Mouse (Mus musculus) cerebellum, adult 18-20 months (tissue): ENCODE results near the gene Spsb3.
A peak's percentile ranks its signal among the peaks of the same experiment; 100 is the strongest.

ENCODE experiments used
- DNase-seq, 2 experiments: peaks; one replicate each; pipeline ENCODE4 v3.0.0; 2021

Spsb3 gene

GRCm38 (mm10) chr17:24886134-24886931 is at the start of gene Spsb3, which contains the start of gene Nubp2:
TSS of gene Spsb3 (plus strand) at chr17:24886643.
TSS of gene Nubp2 (minus strand) at chr17:24886349.
- DNase-seq, result peak; percentile 98 to 99

GRCm38 (mm10) chr17:24839842-24840241 is 46.6 kb upstream of the Spsb3 start, which contains the start of gene Hagh:
TSS of gene Hagh (plus strand) at chr17:24840143.
- no peak for DNase-seq

- DNase-seq, result no peak
Measured at GRCm38 (mm10) chr17:24840341-24840740, 46.1 kb upstream of the Spsb3 start.

GRCm38 (mm10) chr17:24841133-24841532 is 45.3 kb upstream of the Spsb3 start:
- peak; percentile 51 to 59 for DNase-seq

- no peak for DNase-seq
Measured at GRCm38 (mm10) chr17:24842631-24843030, 43.8 kb upstream of the Spsb3 start.

- no peak for DNase-seq
Measured at GRCm38 (mm10) chr17:24844525-24844924, 41.9 kb upstream of the Spsb3 start.

- DNase-seq, result no peak
Measured at GRCm38 (mm10) chr17:24847386-24847785, 39.1 kb upstream of the Spsb3 start.

- no peak for DNase-seq
Measured at GRCm38 (mm10) chr17:24848600-24849031, 37.8 kb upstream of the Spsb3 start.

GRCm38 (mm10) chr17:24849733-24850064 is 36.7 kb upstream of the Spsb3 start:
- DNase-seq, result no peak

GRCm38 (mm10) chr17:24850065-24850772 is 36.2 kb upstream of the Spsb3 start, which contains the start of gene Fahd1:
TSS of gene Fahd1 (minus strand) at chr17:24850364.
- peak; percentile 94 to 99 for DNase-seq

- DNase-seq, result no peak
Measured at GRCm38 (mm10) chr17:24850773-24851127, 35.7 kb upstream of the Spsb3 start.

- DNase-seq, result no peak
Measured at GRCm38 (mm10) chr17:24851381-24852125, 34.9 kb upstream of the Spsb3 start.

- DNase-seq, result no peak
Measured at GRCm38 (mm10) chr17:24855838-24856464, 30.5 kb upstream of the Spsb3 start.

- DNase-seq, result no peak
Measured at GRCm38 (mm10) chr17:24856589-24856988, 29.9 kb upstream of the Spsb3 start.

- DNase-seq, result no peak
Measured at GRCm38 (mm10) chr17:24857831-24858470, 28.5 kb upstream of the Spsb3 start.

GRCm38 (mm10) chr17:24858967-24859366 is 27.5 kb upstream of the Spsb3 start:
- no peak for DNase-seq

- no peak for DNase-seq
Measured at GRCm38 (mm10) chr17:24860076-24860475, 26.4 kb upstream of the Spsb3 start.

GRCm38 (mm10) chr17:24861785-24862184 is 24.7 kb upstream of the Spsb3 start:
- no peak for DNase-seq

GRCm38 (mm10) chr17:24865776-24866175 is 20.7 kb upstream of the Spsb3 start, which contains the start of gene Igfals:
TSS of gene Igfals (plus strand) at chr17:24865997.
- DNase-seq, result peak; percentile 85 to 90

GRCm38 (mm10) chr17:24867914-24868313 is 18.5 kb upstream of the Spsb3 start:
- DNase-seq, result peak in 1 of 2 experiments; percentile 3

GRCm38 (mm10) chr17:24873695-24874404 is 12.6 kb upstream of the Spsb3 start:
- no peak for DNase-seq

GRCm38 (mm10) chr17:24874405-24874745 is 12.1 kb upstream of the Spsb3 start:
- no peak for DNase-seq
